Mouse (Mus musculus) CD4-positive, CD25-positive, alpha-beta regulatory T cell, adult 2 months (primary cell): ENCODE results near the gene Specc1.

Source experiments
- DNase-seq: peaks from one replicate; pipeline ENCODE4 v3.0.0-alpha.2; 2012; ENCODE audit warnings: low read depth, low spot score

Gene Specc1

GRCm38 (mm10) chr11:62049170-62049569 is 92.6 kb downstream of the Specc1 start:
- DNase-seq: no peak

DNA sequence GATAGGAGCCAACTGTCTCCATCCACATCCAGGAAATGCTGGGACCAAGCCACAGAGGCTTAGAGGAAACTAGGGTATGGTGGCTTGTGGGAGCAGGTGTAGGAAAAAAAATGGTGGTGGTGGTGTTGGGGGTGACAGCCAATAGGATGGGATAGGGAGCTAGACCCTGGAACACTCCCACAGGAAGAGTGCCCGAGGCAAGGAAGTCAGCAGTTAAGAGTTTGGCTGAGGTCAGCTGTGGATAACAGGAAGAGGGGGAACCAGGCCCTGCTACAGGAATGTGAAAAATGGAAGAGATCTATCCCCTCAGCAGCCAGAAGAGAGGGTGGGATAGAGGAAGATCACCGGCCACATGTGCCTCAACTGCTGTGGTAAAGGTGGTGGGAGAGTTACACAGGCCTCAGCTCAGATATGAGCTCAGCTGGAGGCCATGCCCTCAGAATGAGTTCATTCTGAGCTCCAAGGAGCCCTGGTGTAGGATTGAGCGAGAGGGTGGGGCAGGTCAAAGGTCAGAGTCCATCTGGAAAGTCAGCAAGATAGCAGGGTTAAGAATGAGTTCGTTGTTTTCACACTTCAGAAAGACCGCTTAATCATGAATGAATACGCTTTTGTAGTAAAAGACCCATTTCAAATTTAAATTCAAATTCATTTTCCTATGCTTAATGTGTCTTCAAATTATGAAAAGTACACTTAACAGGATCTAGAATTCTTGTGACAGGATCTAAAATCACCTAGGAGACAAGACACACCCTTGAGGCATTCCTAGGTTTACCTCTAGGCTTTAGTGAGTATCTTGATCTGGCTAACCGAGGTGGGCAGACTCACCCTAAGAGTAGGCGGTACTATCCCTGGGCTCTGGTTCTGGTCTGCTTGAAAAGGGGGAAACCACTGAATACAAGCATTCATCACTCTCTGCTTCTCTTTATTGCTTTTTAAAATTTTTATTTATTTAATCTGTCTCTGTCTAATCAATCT is 94.1 kb downstream of the Specc1 start:
- no peak for DNase-seq

DNA sequence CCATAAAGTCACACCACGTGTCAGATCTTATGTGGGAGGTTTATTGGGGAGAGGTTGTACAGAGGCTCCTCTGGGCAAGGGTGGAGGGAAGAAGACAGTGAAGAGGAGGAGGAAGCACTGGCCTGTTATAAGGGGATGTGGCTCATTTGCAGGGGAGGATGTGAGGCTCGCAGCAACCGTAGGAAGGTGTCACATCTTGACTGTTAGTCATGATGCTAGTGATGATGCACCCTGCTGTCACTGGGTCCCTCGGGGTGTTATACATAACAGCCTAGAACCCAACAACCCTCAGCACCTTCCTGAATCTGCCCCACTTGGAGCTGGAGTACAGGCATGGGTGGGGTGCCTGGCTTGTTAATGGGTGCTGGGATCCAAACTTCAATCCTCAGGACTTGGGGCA is 94.9 kb downstream of the Specc1 start:
- no peak for DNase-seq

DNA sequence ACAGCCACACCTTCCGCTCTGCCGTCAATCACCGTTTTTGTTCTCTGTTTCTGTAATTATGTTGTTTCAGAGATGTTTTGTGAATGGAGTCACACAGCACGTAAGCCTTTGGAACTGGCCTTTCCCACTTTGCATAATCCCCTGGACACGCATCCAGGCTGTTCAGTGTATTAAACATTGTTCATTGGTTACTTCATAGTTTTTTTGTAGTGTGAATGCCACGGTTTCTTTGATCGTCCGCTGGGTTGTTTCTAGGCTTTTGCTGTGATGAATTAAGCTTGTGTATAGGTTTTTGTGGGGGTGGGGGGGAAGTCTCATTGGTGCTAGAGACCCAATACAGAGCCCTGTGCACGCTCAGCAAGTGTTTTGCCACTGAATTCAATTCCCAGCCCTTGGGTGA is 97.4 kb downstream of the Specc1 start:
- no peak for DNase-seq

- DNase-seq: no peak
Observed at GRCm38 (mm10) chr11:62064565-62064964, 108.0 kb downstream of the Specc1 start.

- DNase-seq: no peak
Observed at GRCm38 (mm10) chr11:62065655-62066054, 109.1 kb downstream of the Specc1 start.

GRCm38 (mm10) chr11:62069554-62069953 is 113.0 kb downstream of the Specc1 start:
- no peak for DNase-seq

DNA sequence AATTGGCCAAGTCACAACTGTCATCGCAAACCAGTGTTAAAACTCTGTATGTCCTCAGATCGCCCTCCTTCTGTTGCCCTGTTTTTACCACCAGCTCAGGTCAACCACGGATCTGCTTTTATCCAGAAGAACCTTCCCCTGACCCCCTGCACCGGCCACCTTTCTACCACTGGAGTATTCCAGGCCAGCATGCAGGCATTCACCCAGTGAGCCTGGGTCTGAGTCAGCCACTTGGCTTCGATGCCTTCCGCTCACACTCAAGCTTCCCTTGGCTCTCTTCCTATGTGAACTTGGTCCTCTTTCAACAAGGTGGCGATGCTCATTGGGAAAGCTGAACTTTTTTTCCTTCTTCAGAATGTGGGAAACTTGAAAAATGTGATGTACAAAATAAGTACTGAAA is 113.6 kb downstream of the Specc1 start:
- DNase-seq: no peak

- no peak for DNase-seq
Observed at GRCm38 (mm10) chr11:62072406-62072805, 115.8 kb downstream of the Specc1 start.

- DNase-seq: no peak
Observed at GRCm38 (mm10) chr11:62073575-62074140, 117.1 kb downstream of the Specc1 start.

DNA sequence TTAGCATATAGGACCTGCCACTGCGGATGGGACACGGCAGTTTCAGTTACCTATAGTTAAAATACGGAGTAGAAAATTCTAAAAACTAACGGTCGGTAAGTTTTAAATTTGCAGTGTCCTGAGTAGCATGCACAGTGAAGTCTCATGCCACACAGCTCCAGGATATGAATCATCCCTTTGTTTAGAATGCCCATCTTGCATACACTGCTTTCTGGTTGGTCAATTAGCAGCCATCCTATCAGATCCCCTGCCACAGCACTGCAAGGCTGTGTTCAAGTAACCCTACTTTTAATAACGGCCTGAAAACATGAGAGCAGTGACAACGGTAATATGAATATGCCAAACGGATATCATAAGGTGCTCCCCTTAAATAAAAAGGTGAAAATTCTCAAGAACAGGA is 118.0 kb downstream of the Specc1 start:
- no peak for DNase-seq

GRCm38 (mm10) chr11:62075071-62075470 is 118.5 kb downstream of the Specc1 start:
- no peak for DNase-seq

GRCm38 (mm10) chr11:62075551-62075950 is 119.0 kb downstream of the Specc1 start:
- no peak for DNase-seq

GRCm38 (mm10) chr11:62076345-62077156 is 120.0 kb downstream of the Specc1 start:
- DNase-seq: peak; percentile 73

DNA sequence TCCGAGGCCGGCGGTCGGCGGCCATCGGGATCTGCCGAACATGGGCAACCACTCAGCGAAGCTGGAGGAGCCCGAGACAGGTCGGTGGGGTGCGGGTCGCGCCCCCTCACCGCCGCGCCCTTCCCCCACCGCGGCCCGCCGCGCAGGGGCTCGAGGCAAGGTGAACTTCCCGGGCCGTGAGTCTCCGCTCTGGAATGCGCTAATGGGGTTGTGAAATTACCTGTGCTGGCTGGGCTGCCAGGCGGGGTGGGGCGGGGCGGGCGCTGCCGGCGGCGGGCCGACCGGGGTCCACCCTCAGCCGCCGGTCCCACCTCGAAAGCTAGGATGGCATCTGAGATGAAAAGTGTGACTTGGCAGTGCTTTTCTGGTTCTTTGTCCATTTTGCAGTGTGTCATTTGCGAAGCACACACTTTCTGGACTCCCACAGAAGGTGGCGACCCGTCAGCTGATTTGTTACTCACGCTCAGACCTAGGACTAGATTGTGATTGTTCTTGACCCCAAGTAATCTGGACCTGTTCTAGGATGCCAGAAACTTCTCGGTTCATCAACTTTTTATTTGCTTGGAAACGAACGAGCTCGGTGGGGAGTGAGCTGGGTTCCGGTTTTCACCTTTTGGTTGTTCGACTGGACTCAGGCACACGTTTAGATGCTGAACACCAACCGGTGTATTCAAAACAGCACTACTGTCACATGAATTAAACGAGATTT is 120.7 kb downstream of the Specc1 start:
- peak; percentile 11 for DNase-seq

DNA sequence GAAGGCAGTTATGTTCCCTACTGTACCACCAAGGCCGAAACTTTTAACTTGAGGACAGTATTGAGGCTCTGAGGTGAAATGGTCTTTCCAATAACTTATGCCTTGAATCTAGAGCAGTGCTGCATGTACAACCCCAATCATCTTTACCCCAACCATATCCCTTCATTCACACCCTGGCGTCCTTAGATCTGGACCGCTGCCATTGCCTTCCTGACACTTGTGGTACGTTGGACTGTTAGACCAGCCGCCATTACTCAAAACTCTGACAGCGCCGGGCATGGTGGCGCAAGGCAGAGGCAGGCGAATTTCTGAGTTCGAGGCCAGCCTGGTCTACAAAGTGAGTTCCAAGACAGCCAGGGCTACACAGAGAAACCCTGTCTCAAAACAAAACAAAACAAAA is 121.8 kb downstream of the Specc1 start:
- DNase-seq: no peak

- peak; percentile 37 for DNase-seq
Observed at GRCm38 (mm10) chr11:62079100-62079857, 122.7 kb downstream of the Specc1 start.

GRCm38 (mm10) chr11:62080476-62080875 is 123.9 kb downstream of the Specc1 start:
- no peak for DNase-seq

- DNase-seq: no peak
Observed at GRCm38 (mm10) chr11:62086648-62087047, 130.1 kb downstream of the Specc1 start.

DNA sequence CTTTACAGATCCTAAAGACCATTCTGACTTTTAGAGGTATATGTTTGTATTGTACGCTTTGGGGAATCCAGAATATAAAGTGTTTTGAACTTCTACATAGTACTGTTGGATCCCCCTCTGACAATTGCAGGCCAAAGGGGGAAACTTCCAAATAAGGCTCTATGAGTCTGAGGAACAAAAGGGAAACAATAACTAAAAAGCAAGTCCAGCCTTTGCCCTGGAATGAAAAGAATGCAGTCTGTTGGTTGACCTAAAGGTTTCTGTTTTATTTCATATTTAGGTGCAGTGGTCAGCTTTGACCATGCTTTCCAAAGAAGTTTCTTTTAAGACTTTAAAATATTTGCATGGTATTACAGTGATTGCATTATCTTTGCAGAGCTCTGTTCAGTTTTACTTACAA is 130.5 kb downstream of the Specc1 start:
- DNase-seq: no peak

GRCm38 (mm10) chr11:62088651-62089050 is 132.1 kb downstream of the Specc1 start:
- no peak for DNase-seq
